Mouse (Mus musculus) hindbrain, embryonic 16.5 days (tissue): ENCODE data around the gene Foxe3. TPM values are rescaled to one million over a fixed set of nuclear protein-coding genes. Genes with fewer than 3 reads are reported as not detected.
"Not testable (repeated sequence)": the region's sequence is repeated elsewhere in the genome, so short reads cannot be mapped to it uniquely, and the experiment has no call there.

Experiments
- ATAC-seq: fragments of 200-750 bp; cut with Nextera tagmentation; 2 replicates; pipeline ENCODE4 v1.8.0; 2017; ENCODE audit warnings: moderate TSS enrichment, moderate library complexity
- H3K27ac ChIP-seq: fragments of 300-500 bp; sonication (generic); 2 replicates; pipeline ENCODE4 v1.5.1; 2014; ENCODE audit warnings: low read depth, mild to moderate bottlenecking, control low read depth, low read length, moderate library complexity
- H3K27me3 ChIP-seq: fragments of 300-500 bp; sonication (generic); replicated peaks from 2 replicates; pipeline ENCODE4 v1.6.1; 2014; ENCODE audit warnings: low read length; ENCODE audit not compliant: control insufficient read depth, insufficient read depth
- H3K36me3 ChIP-seq: fragments of 300-500 bp; sonication (generic); 2 replicates; pipeline ENCODE4 v1.6.1; 2014; ENCODE audit warnings: mild to moderate bottlenecking, low read length, moderate library complexity, mixed read lengths; ENCODE audit not compliant: control insufficient read depth, insufficient read depth
- H3K4me1 ChIP-seq: fragments of 300-500 bp; sonication (generic); 2 replicates; pipeline ENCODE4 v1.6.1; 2014; ENCODE audit warnings: low read depth, low read length; ENCODE audit not compliant: control insufficient read depth, insufficient read depth
- H3K4me2 ChIP-seq: fragments of 300-500 bp; sonication (generic); 2 replicates; pipeline ENCODE4 v1.6.1; 2014; ENCODE audit warnings: mild to moderate bottlenecking, low read length, control low read depth, moderate library complexity
- H3K4me3 ChIP-seq: fragments of 300-500 bp; sonication (generic); 2 replicates; pipeline ENCODE4 v1.5.1; 2014; ENCODE audit warnings: mild to moderate bottlenecking, low read length, control low read depth, moderate library complexity
- H3K9ac ChIP-seq: fragments of 300-500 bp; sonication (generic); 2 replicates; pipeline ENCODE4 v1.6.1; 2014; ENCODE audit warnings: low read depth, mild to moderate bottlenecking, control low read depth, low read length, moderate library complexity
- H3K9me3 ChIP-seq: fragments of 300-500 bp; sonication (generic); 2 replicates; pipeline ENCODE4 v1.6.1; 2014; ENCODE audit warnings: mild to moderate bottlenecking, low read length, moderate library complexity; ENCODE audit not compliant: control insufficient read depth
- WGBS: fragments of 180-500 bp; shearing (Covaris S2); extraction: QIAGEN DNeasy Blood & Tissue Kit; methylation state at CpG from one replicate; pipeline ENCODE4 v1.1.7; 2014; 5-methylcytosine and 5-hydroxymethylcytosine counted together
- polyA plus RNA-seq: library from polyadenylated mRNA; unstranded; fragments of >200 nt; fragmentation: Nextera tagmentation; extraction: Ambion mirVana; gene quantifications from 2 replicates; pipeline ENCODE4 v1.2.1, GENCODE M21; 2015

Gene Foxe3
- not detected in 2 replicates for polyA plus RNA-seq

GRCm38 (mm10) chr4:114925917-114926312 lies at the start of gene Foxe3:
Foxe3 (minus strand) TSS chr4:114926013.
- Histone ChIP-seq H3K4me2 (peak within 1 kb of the TSS; percentile 60), H3K9me3 (no peaks in the 10 kb centered on the region), H3K36me3 (no peaks in the 10 kb centered on the region), H3K4me1 (peaks cover 12% of the 10 kb centered on the region), H3K27me3 (peaks cover 59% of the 10 kb centered on the region), H3K27ac (no peak within 1 kb of the TSS), H3K4me3 (peak within 1 kb of the TSS; percentile 42), H3K9ac (peak within 1 kb of the TSS; percentile 29; the same call in 1 of the 2 replicates)
- no peak for ATAC-seq
- 2% methylated on average over 20 of the region's 25 CpGs for WGBS

GRCm38 (mm10) chr4:114973229-114973740 lies 47.5 kb upstream of the Foxe3 start:
- H3K9me3 ChIP-seq, result no peaks in the 10 kb centered on the region
- peaks cover 3% of the 10 kb centered on the region; the same call in 1 of the 2 replicates for H3K36me3 ChIP-seq
- no peak overlapping the region for H3K4me3 ChIP-seq
- no peak for ATAC-seq
- no peaks in the 10 kb centered on the region for H3K27me3 ChIP-seq
- H3K4me2 ChIP-seq, result no peak overlapping the region
- 92% methylated on average over 1 of the region's 1 CpGs for WGBS
- no peak overlapping the region for H3K27ac ChIP-seq
- no peaks in the 10 kb centered on the region for H3K4me1 ChIP-seq
- H3K9ac ChIP-seq, result no peak overlapping the region

- no peak for ATAC-seq
- H3K9me3 ChIP-seq, result no peaks in the 10 kb centered on the region
- H3K4me1 ChIP-seq, result no peaks in the 10 kb centered on the region
- H3K27me3 ChIP-seq, result no peaks in the 10 kb centered on the region
- no peak overlapping the region for H3K9ac ChIP-seq
- WGBS, result 94% methylated on average over 5 of the region's 5 CpGs
- H3K4me2 ChIP-seq, result no peak overlapping the region
- no peak overlapping the region for H3K27ac ChIP-seq
- no peak overlapping the region for H3K4me3 ChIP-seq
- H3K36me3 ChIP-seq, result peaks cover 11% of the 10 kb centered on the region
These were observed 44.9 kb upstream of the Foxe3 start for GRCm38 (mm10) chr4:114970736-114971135.

- H3K9ac ChIP-seq, H3K4me3 ChIP-seq, ATAC-seq, H3K27me3 ChIP-seq, H3K27ac ChIP-seq, H3K9me3 ChIP-seq, H3K4me2 ChIP-seq, H3K4me1 ChIP-seq: not testable (repeated sequence)
- WGBS, result 97% methylated on average over 2 of the region's 2 CpGs
- peaks cover 26% of the 10 kb centered on the region for H3K36me3 ChIP-seq
These were observed 35.1 kb upstream of the Foxe3 start for GRCm38 (mm10) chr4:114960881-114961280.

- Histone ChIP-seq H3K27me3 (no peaks in the 10 kb centered on the region), H3K27ac (no peak overlapping the region), H3K4me1 (no peaks in the 10 kb centered on the region), H3K9ac (no peak overlapping the region), H3K4me2 (no peak overlapping the region), H3K36me3 (peaks cover 16% of the 10 kb centered on the region), H3K9me3 (no peaks in the 10 kb centered on the region), H3K4me3 (no peak overlapping the region)
- WGBS, result 92% methylated on average over 2 of the region's 2 CpGs
- no peak for ATAC-seq
These were observed 33.7 kb upstream of the Foxe3 start for GRCm38 (mm10) chr4:114959533-114959932.

GRCm38 (mm10) chr4:114958786-114959185 lies 33.0 kb upstream of the Foxe3 start:
- no peak overlapping the region for H3K4me3 ChIP-seq
- H3K9ac ChIP-seq, result no peak overlapping the region
- H3K36me3 ChIP-seq, result peaks cover 10% of the 10 kb centered on the region
- no peak overlapping the region for H3K27ac ChIP-seq
- H3K27me3 ChIP-seq, result no peaks in the 10 kb centered on the region
- H3K4me1 ChIP-seq, result no peaks in the 10 kb centered on the region
- 91% methylated on average over 4 of the region's 4 CpGs for WGBS
- H3K9me3 ChIP-seq, result no peaks in the 10 kb centered on the region
- H3K4me2 ChIP-seq, result no peak overlapping the region
- no peak for ATAC-seq

GRCm38 (mm10) chr4:114958231-114958630 lies 32.4 kb upstream of the Foxe3 start:
- no peak overlapping the region for H3K9ac ChIP-seq
- no peak overlapping the region for H3K4me3 ChIP-seq
- H3K36me3 ChIP-seq, result peaks cover 10% of the 10 kb centered on the region
- ATAC-seq, result no peak
- no peaks in the 10 kb centered on the region for H3K27me3 ChIP-seq
- H3K27ac ChIP-seq, result no peak overlapping the region
- WGBS, result 88% methylated on average over 2 of the region's 2 CpGs
- H3K4me2 ChIP-seq, result no peak overlapping the region
- no peaks in the 10 kb centered on the region for H3K4me1 ChIP-seq
- no peaks in the 10 kb centered on the region for H3K9me3 ChIP-seq

GRCm38 (mm10) chr4:114957403-114957802 lies 31.6 kb upstream of the Foxe3 start:
- no peak overlapping the region for H3K9ac ChIP-seq

GRCm38 (mm10) chr4:114953172-114953571 lies 27.4 kb upstream of the Foxe3 start:
- H3K27ac ChIP-seq, result no peak overlapping the region
- H3K36me3 ChIP-seq, result no peaks in the 10 kb centered on the region
- H3K27me3 ChIP-seq, result peaks cover 3% of the 10 kb centered on the region; the same call in 1 of the 2 replicates
- no peaks in the 10 kb centered on the region for H3K9me3 ChIP-seq
- no peak overlapping the region for H3K4me3 ChIP-seq
- H3K4me2 ChIP-seq, result no peak overlapping the region
- no peaks in the 10 kb centered on the region for H3K4me1 ChIP-seq
- peak; percentile 60 for ATAC-seq
- 95% methylated on average over 3 of the region's 3 CpGs for WGBS
- H3K9ac ChIP-seq, result no peak overlapping the region

More at GRCm38 (mm10) chr4:114957403-114957802, 31.6 kb upstream of the Foxe3 start:
- Histone ChIP-seq H3K4me2 (no peak overlapping the region), H3K27ac (no peak overlapping the region), H3K9me3 (no peaks in the 10 kb centered on the region), H3K4me3 (no peak overlapping the region), H3K4me1 (no peaks in the 10 kb centered on the region), H3K27me3 (no peaks in the 10 kb centered on the region), H3K36me3 (peaks cover 4% of the 10 kb centered on the region)
- no peak for ATAC-seq
